Mouse (Mus musculus): ENCODE measurements at regions not wholly inside any gene's neighbourhood (a gene's known extent, or its start where the extent isn't known, plus 50 kb on each side); places are given as distances from the start of the nearest gene placed in this dataset.
A peak's percentile ranks its signal among the peaks of the same experiment; 100 is the strongest.

DNA sequence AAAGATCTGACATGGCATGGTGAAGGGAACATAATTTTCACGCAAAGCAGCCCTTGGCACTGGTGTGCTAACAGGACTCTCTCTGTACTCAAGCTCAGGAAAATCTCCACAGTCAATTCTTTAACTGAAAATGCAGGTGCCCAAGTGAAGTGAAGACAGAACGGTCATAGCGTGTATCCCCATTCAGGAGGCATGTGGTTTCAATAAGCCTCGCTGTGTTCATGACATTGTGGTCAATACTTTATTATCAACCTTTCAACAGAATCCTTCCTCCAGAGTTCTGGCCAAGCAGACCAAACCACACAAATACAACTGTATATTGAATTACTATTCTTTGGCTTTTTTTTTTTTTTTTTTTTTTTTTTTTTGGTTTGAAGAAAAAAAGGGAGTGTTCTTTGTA lies 314.1 kb downstream of the Mycn start:
- DNase-seq (ENCODE audit: low read depth): no peak

- no peak for DNase-seq (ENCODE audit: low read depth)
Observed at GRCm38 (mm10) chr12:12625788-12626187, 315.9 kb downstream of the Mycn start.

DNA sequence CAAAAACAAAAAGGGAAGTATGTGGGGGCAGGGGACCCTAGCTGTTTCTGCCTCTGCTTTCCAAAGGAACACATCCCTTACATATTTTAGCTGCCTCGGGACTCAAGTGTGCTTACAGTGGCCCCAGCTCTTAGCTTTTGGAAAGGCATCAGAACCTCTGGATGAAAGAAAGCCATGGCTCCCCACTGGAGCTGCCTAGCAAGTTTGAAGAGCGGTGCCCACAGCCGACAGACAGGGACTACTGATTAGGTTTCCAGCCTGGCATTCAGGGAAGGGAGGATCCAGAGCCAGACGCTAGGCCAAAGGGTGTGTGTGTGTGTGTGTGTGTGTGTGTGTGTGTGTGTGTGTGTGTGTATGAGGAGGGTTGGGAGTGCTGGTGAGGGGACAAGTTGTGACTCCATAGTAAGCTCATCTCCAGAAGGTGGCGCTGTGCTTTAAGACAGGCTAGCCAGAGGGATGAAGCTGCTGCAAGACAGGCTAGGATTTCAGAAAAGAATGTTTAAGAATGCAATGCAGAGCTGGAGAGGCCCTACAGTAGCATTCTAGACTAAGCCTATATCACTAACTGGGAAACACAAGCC lies 318.9 kb downstream of the Mycn start:
- DNase-seq (ENCODE audit: low read depth): peak; percentile 74

DNA sequence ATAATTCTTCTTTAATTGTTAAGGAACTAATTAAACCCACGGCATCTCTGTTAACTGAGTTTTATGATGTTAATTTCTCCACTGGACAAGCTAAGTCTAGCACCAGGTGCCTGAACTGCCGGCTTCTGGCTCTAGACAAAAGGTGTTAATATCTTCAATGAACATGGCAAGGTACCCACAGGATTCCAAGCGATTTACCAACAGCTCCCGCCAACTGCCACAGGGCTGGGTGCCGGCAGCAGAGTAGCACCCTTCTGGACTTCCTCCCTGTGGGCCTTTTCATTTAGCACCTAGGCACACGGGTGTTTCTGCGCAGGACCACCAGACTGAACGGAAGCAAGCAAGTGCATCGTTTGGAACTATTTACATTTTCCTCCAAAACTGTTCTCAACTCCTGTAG lies 320.2 kb downstream of the Mycn start:
- no peak for DNase-seq (ENCODE audit: low read depth)

DNA sequence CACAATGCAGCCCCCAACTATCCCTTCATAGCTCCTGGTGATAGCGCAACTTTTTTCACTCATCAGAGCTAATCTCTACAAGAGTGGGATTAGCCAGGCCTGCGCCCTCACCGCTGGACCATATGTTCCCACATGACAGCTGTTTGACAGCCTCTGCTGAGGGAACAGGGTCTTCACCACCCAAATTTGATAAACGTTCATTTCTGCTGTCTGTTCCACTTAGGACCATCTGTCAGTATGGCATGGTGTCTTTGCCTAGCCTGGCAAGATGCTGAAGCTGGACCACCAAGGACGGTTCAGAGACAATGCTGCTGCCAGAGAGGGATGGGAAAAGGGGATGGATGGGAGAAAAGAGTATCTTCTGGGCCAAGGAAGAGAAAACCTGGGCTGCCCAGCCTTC lies 321.4 kb downstream of the Mycn start:
- DNase-seq (ENCODE audit: low read depth): no peak

- no peak for DNase-seq (ENCODE audit: low read depth)
Observed at GRCm38 (mm10) chr12:12619431-12619830, 322.3 kb downstream of the Mycn start.

DNA sequence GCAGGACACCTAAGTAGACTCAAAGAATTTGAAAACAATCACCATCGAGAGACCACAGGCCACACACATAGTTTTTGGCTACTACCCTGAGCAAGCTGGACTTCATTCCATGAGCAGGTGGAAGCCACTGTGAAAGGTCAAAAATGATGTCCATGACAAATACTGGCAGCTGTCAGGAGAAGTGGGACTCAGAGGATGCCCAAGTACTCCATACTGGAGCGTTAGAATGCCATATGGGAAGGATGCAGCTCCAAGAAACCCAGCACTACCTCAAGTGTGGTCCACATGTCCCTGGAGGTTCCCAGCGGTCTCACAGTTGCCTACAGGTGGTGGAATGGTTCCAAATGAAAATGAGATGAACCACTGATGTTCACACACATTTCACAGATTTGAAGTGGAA lies 329.2 kb downstream of the Mycn start:
- no peak for DNase-seq (ENCODE audit: low read depth)

DNA sequence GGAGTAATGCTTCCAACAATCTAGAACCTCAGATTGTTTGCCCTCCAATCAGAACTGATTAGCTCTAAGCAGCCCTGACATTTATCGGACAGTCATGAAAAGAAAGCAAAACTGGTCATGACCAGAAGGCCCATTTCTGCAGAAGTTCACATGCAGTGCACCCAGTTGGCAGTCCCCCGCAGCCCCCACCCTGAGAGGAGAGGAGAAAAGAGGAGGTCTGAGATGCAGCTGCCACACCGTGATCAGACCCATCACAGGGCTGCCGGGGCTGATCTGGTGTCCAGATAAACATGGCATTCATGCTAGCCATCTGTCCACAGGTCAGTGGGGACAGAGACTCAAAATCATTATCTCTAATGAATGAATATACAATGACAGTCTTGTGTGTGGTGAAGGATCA lies 330.9 kb downstream of the Mycn start:
- no peak for DNase-seq (ENCODE audit: low read depth)

- DNase-seq (ENCODE audit: low read depth): no peak
Observed at GRCm38 (mm10) chr12:12607995-12608394, 333.7 kb downstream of the Mycn start.

GRCm38 (mm10) chr12:12606911-12607310 lies 334.8 kb downstream of the Mycn start:
- DNase-seq (ENCODE audit: low read depth): no peak

- no peak for DNase-seq (ENCODE audit: low read depth)
Observed at GRCm38 (mm10) chr12:12605495-12605894, 336.2 kb downstream of the Mycn start.

GRCm38 (mm10) chr12:12601362-12601761 lies 339.4 kb downstream of the Fam49a start:
- DNase-seq (ENCODE audit: low read depth): no peak

DNA sequence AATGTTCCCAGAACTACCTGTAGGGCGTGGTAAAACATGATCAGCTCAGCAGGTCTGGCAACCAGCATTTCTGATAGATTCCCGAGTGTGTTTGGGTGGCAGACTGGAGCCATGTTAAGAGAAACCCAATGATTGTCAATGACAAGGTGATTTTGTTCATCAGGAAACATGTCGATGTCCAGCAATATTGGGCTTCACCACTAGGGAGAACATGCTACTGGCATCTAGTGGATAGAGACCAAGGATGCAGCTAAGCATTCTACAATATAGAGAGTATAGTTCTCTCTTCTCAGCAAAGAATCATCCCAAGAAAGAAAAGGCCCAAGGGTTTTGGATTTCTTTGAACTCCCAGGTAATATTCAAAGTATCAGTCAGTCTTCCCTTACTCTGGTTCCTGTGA lies 333.5 kb downstream of the Fam49a start:
- DNase-seq (ENCODE audit: low read depth): no peak

DNA sequence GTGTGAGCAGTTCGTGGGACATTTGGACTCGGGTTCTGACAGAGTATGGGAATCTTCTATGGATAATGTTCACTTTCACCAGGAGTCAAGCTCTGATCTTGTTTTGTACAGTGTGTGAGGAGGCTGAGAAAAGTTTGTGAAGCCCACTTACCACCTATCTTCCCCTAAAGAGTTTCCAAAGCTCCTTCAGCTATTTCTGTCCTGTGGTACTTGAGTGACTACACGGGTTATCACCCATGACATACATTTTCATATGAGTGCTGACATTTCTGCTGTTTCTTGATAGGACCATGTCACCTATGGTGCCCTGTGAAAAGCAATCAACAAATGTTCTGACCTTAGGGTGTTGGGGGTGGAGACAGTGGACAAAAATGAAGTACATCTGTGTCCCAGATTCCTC lies 332.6 kb downstream of the Fam49a start:
- no peak for DNase-seq (ENCODE audit: low read depth)

DNA sequence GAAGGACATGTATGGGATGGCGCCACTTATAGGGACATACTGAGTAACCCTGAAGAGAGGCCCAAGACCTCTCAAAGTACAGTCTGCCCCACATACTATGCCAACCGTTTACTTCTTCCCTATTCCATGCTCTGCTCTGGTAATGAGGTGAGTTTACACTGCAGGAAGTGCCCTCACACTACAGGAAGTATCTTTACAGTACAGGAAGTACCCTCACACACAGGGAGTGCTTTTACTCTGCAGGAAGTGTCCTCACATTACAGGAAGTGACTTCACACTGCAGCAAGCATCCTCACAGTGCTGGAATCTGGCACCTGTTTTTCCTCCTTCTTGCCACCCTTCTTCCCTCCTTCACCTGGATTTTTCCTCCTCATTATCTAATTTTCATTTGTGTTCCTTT lies 331.4 kb downstream of the Fam49a start:
- no peak for DNase-seq (ENCODE audit: low read depth)

DNA sequence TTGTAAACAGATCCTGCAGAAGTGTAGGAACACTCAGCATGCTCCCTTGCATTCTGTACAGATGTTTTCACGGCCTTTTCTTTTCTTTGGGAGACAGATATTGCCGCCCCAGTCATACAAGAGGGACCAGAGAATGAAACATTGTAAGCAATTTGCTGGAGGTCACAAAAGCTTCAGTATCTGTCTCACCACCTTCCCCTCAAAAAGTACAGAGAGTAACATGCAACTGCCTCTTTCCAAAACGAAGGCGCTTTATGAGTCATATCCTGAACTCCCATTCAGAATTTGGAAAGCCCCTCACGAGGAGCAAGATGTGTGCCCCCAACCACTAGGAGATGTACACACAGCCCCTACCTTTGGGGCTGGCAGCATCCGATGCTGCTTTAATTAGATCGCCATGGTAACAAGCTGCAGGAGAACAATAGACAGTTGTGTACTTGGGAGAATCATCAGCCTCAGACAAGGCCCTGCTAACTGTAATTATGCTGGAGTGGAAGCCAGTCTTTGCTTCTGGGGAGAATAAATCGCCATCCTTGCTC lies 328.9 kb downstream of the Fam49a start:
- DNase-seq (ENCODE audit: low read depth): no peak

DNA sequence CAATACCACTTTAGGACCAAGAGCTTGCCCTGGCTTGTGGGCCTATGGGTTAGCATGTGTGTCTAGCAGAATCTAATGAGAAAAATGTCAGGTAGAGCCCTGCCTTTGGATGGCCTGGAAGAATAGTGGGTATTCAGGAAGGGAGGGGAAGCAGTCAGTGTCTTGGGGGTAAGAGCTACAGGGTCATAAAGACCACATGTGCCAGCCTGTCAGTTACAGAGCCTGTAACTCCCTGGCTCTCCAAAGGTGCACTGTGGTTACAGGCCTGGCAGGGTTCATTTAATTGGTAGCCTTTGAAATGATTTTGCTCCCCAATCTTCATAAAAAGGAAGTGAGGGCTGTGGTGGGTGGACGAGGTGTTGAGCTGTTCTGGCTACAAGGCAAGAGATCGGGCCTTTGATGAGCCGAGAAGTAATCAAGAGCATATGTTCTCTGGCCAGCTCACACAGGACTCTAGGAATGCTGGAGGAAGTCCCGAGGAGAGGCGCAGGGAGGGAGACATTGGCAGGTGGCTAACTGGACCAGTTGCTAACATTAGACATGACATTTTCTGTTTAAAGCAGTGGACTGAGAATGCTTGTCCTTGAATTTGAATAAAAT lies 326.9 kb downstream of the Fam49a start:
- DNase-seq (ENCODE audit: low read depth): no peak

DNA sequence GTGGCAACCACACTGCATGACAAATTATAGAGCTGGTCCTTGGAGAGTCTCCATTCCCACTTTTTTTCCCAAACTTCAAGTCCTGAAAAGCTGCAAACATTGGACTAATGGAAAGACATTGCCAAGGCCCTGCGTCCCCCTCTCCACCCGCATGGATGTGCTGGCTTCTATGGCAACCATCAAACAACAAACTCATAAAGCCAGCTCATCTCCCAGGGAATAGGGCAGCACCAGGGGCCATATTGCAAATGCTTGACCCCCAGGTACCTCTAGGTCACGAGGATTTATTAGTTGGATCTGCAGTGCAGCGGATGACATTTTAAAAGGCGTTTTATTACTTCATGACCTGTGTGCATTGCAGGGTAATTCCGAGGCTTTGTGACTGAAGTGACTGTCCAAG lies 324.5 kb downstream of the Fam49a start:
- no peak for DNase-seq (ENCODE audit: low read depth)

GRCm38 (mm10) chr12:12581271-12582186 lies 319.6 kb downstream of the Fam49a start:
- DNase-seq (ENCODE audit: low read depth): no peak

DNA sequence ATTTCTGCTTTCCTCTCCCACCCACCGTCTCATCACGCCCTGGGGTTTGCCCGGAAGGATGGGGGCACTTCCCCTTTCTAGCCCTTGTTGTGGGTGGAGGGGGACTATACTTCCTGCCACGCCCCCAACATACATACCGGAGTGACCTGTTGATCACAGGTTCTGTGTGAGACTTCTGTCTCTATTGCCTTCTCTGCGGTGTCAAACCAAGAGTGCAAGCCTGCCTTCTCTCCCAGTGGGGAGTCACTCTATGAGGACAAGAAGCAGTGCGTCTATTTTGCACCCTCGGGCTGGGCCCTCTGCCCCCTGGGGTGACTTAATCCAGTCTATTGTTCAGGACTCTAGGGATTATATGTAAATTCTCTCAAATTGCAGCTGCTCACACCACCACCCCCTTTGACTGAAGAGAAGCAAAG lies 318.8 kb downstream of the Fam49a start:
- no peak for DNase-seq (ENCODE audit: low read depth)

GRCm38 (mm10) chr12:12578278-12578677 lies 316.3 kb downstream of the Fam49a start:
- no peak for DNase-seq (ENCODE audit: low read depth)

- DNase-seq (ENCODE audit: low read depth): no peak
Observed at GRCm38 (mm10) chr12:12570563-12571251, 308.8 kb downstream of the Fam49a start.
